Mouse (Mus musculus): ENCODE results near the gene Prdx1.

Prdx1 gene

GRCm38 (mm10) chr4:116729532-116729931 lies 44.2 kb downstream of the Prdx1 start:
- DNase-seq (ENCODE audit: low spot score in 2 of 2), result no peak

GRCm38 (mm10) chr4:116731077-116731476 lies 45.7 kb downstream of the Prdx1 start:
- no peak for DNase-seq (ENCODE audit: low spot score in 2 of 2)

- no peak for DNase-seq (ENCODE audit: low spot score in 2 of 2)
Observed at GRCm38 (mm10) chr4:116732355-116732754, 47.0 kb downstream of the Prdx1 start.

- DNase-seq (ENCODE audit: low spot score in 2 of 2), result no peak
Observed at GRCm38 (mm10) chr4:116734996-116735395, 49.7 kb downstream of the Prdx1 start.

- no peak for DNase-seq (ENCODE audit: low spot score in 2 of 2)
Observed at GRCm38 (mm10) chr4:116738972-116739751, 53.8 kb downstream of the Prdx1 start.

GRCm38 (mm10) chr4:116749750-116750149 lies 64.4 kb downstream of the Prdx1 start:
- DNase-seq (ENCODE audit: low spot score in 2 of 2), result no peak
